Mouse (Mus musculus): ENCODE data around the gene Lig4.

The Lig4 gene

GRCm38 (mm10) chr8:9929746-9930445 lies 47.6 kb downstream of the Lig4 start:
- DNase-seq (ENCODE audit: low spot score): no peak
